Mouse (Mus musculus) kidney, postnatal 25 days (tissue): Measurements from ENCODE around the gene Gucd1.
"Not testable (repeated sequence)": the region's sequence is repeated elsewhere in the genome, so short reads cannot be mapped to it uniquely, and the experiment has no call there.

ENCODE experiments used
- DNase-seq, 2 experiments: peaks; one replicate each; pipeline ENCODE4 v3.0.0; 2021; ENCODE audit warnings: mixed read lengths in 2 of 2

Gene Gucd1

GRCm38 (mm10) chr10:75500345-75500744, 17.4 kb downstream of the Gucd1 start:
- DNase-seq = no peak

GRCm38 (mm10) chr10:75499791-75500190, 18.0 kb downstream of the Gucd1 start:
- DNase-seq = no peak

GRCm38 (mm10) chr10:75499214-75499613, 18.6 kb downstream of the Gucd1 start:
- not testable (repeated sequence) for DNase-seq

GRCm38 (mm10) chr10:75495921-75496320, 21.9 kb downstream of the Gucd1 start:
- no peak for DNase-seq

- DNase-seq = peak in 1 of 2 experiments; percentile 54
Observed at GRCm38 (mm10) chr10:75495304-75495703, 22.5 kb downstream of the Gucd1 start.

- no peak for DNase-seq
Observed at GRCm38 (mm10) chr10:75491936-75492262, 25.9 kb downstream of the Gucd1 start.

GRCm38 (mm10) chr10:75491234-75491935, 26.4 kb downstream of the Gucd1 start:
- no peak for DNase-seq

- DNase-seq = no peak
Observed at GRCm38 (mm10) chr10:75490731-75491130, 27.0 kb downstream of the Gucd1 start.

- no peak for DNase-seq
Observed at GRCm38 (mm10) chr10:75489522-75489921, 28.2 kb downstream of the Gucd1 start.

GRCm38 (mm10) chr10:75487131-75487530, 30.6 kb downstream of the Gucd1 start:
- no peak for DNase-seq

- peak; percentile 80 to 92 for DNase-seq
Observed at GRCm38 (mm10) chr10:75486086-75486979, 31.4 kb downstream of the Gucd1 start.

- no peak for DNase-seq
Observed at GRCm38 (mm10) chr10:75484767-75485166, 33.0 kb downstream of the Gucd1 start.

GRCm38 (mm10) chr10:75484066-75484465, 33.7 kb downstream of the Gucd1 start:
- no peak for DNase-seq

- no peak for DNase-seq
Observed at GRCm38 (mm10) chr10:75482919-75483483, 34.8 kb downstream of the Gucd1 start.

GRCm38 (mm10) chr10:75482271-75482670, 35.5 kb downstream of the Gucd1 start:
- DNase-seq = no peak

- DNase-seq = no peak
Observed at GRCm38 (mm10) chr10:75481703-75482102, 36.1 kb downstream of the Gucd1 start.

- no peak for DNase-seq
Observed at GRCm38 (mm10) chr10:75479955-75480354, 37.8 kb downstream of the Gucd1 start.

GRCm38 (mm10) chr10:75477034-75477433, 40.7 kb downstream of the Gucd1 start:
- DNase-seq = no peak

- DNase-seq = not testable (repeated sequence)
Observed at GRCm38 (mm10) chr10:75475139-75475850, 42.5 kb downstream of the Gucd1 start.

GRCm38 (mm10) chr10:75474571-75474970, 43.2 kb downstream of the Gucd1 start:
- no peak for DNase-seq

GRCm38 (mm10) chr10:75473411-75473810, 44.4 kb downstream of the Gucd1 start:
- DNase-seq = no peak

GRCm38 (mm10) chr10:75465781-75466550, 51.8 kb downstream of the Gucd1 start:
- no peak for DNase-seq
